Mouse (Mus musculus): ENCODE results near the gene Grid1.

- TF ChIP-seq GATA1 (IDR thresholded peaks at IDR 0.05; ENCODE audit: borderline replicate concordance, low read length) (no peak), FLI1 (IDR thresholded peaks at IDR 0.05; ENCODE audit: low read length) (no peak)
These were observed 365.5 kb downstream of the Grid1 start for GRCm38 (mm10) chr14:35185399-35185798.
